Mouse (Mus musculus) thymus, postnatal 4 days (tissue): ENCODE measurements around the gene Cnksr1.
A peak's percentile ranks its signal among the peaks of the same experiment; 100 is the strongest.

ENCODE experiments used
- DNase-seq: peaks from one replicate; pipeline ENCODE4 v3.0.0; 2021

Cnksr1 gene

GRCm38 (mm10) chr4:134252911-134253721, 14.9 kb upstream of the Cnksr1 start:
- DNase-seq, result no peak

- no peak for DNase-seq
These were observed 14.1 kb upstream of the Cnksr1 start for GRCm38 (mm10) chr4:134252131-134252910.

- DNase-seq, result peak; percentile 78
These were observed 13.3 kb upstream of the Cnksr1 start for GRCm38 (mm10) chr4:134251241-134252130.

- no peak for DNase-seq
These were observed 12.7 kb upstream of the Cnksr1 start for GRCm38 (mm10) chr4:134250930-134251240.

GRCm38 (mm10) chr4:134250116-134250929, 12.1 kb upstream of the Cnksr1 start:
- no peak for DNase-seq

GRCm38 (mm10) chr4:134249651-134250050, 11.5 kb upstream of the Cnksr1 start:
- peak; percentile 93 for DNase-seq

GRCm38 (mm10) chr4:134246719-134247258, 8.6 kb upstream of the Cnksr1 start, which contains the start of gene Gm30191:
TSS of gene Gm30191 (plus strand) at chr4:134246935.
- no peak for DNase-seq

- no peak for DNase-seq
These were observed 8.1 kb upstream of the Cnksr1 start for GRCm38 (mm10) chr4:134246256-134246655.

GRCm38 (mm10) chr4:134245148-134245843, 7.1 kb upstream of the Cnksr1 start, which contains the start of gene Zfp593:
TSS of gene Zfp593 (minus strand) at chr4:134245592.
- peak; percentile 99 for DNase-seq

GRCm38 (mm10) chr4:134243516-134244250, 5.5 kb upstream of the Cnksr1 start, which contains the start of gene E130218I03Rik:
TSS of gene E130218I03Rik (plus strand) at chr4:134243662.
- peak; percentile 8 for DNase-seq

GRCm38 (mm10) chr4:134238686-134239085, 487 bp upstream of the Cnksr1 start:
- no peak for DNase-seq

- DNase-seq, result no peak
These were observed 469 bp downstream of the Cnksr1 start for GRCm38 (mm10) chr4:134237582-134238278.

- DNase-seq, result no peak
These were observed 3.3 kb downstream of the Cnksr1 start for GRCm38 (mm10) chr4:134234876-134235275.

- DNase-seq, result no peak
These were observed 7.8 kb downstream of the Cnksr1 start for GRCm38 (mm10) chr4:134230431-134230830.

- peak; percentile 42 for DNase-seq
These were observed 11.0 kb downstream of the Cnksr1 start, which contains the start of gene Catsper4 for GRCm38 (mm10) chr4:134227194-134227593. TSS of gene Catsper4 (minus strand) at chr4:134227383.

GRCm38 (mm10) chr4:134222793-134223600, 15.2 kb downstream of the Cnksr1 start:
- no peak for DNase-seq

- no peak for DNase-seq
These were observed 31.6 kb downstream of the Cnksr1 start for GRCm38 (mm10) chr4:134206488-134207053.

- DNase-seq, result no peak
These were observed 34.8 kb downstream of the Cnksr1 start for GRCm38 (mm10) chr4:134203340-134203896.
